ENCODE assay signal across 18 mouse cellular contexts in genomic region chr6:17923370-17923769, GRCm38 (mm10).
DNase-seq lines count a peak whose midpoint lies in the region; ATAC-seq and TF ChIP-seq lines count a peak whose summit lies in the region.
"Had no signal": no experiment of that assay in that cellular context is flagged by ENCODE, and none has a peak within 500 bp of the region (broad histone marks: within the 10 kb centered on the region; RNA-seq: fewer than 3 reads in every experiment).

No protein-coding gene starts in this region.

- no peaks in the 10 kb centered on the region for H3K36me3 ChIP-seq in stomach, embryonic 16.5 days (ENCODE audit: control insufficient read depth, insufficient read depth, low read length)
- H3K36me3 ChIP-seq in stomach, postnatal 0 days (ENCODE audit: control insufficient read depth, insufficient read depth, low read length) = peaks cover 2% of the 10 kb centered on the region; the same call in 1 of the 2 replicates
- H3K36me3 ChIP-seq: liver, embryonic 13.5 days had no signal

- 43% methylated on average over 3 of the region's 3 CpGs for WGBS in stomach, embryonic 16.5 days
- 37% methylated on average over 3 of the region's 3 CpGs for WGBS in stomach, postnatal 0 days

- peak; percentile 21 for DNase-seq in adrenal gland, postnatal 14 days
- no peak for DNase-seq in adrenal gland, adult 8-10 months
- DNase-seq in layer of hippocampus, adult 2 months (ENCODE audit: low spot score in 2 of 2) = no peak
- no peak for DNase-seq in layer of hippocampus, adult 8-10 months (ENCODE audit: low spot score in 2 of 2)
- DNase-seq in stomach, postnatal 0 days (ENCODE audit: low spot score) = no peak
- DNase-seq in thymus, postnatal 10 days (ENCODE audit: low spot score in 2 of 2) = no peak
- DNase-seq: B cell, adult 2 months; embryo, embryonic 11 days; gastrocnemius, adult 2 months; heart, adult 2 months; kidney, adult 2 months; kidney, postnatal 36 days; liver, embryonic 13.5 days; thymus, postnatal 14 days had no signal

- peak overlapping the region; percentile 24; the same call in 1 of the 2 replicates for H3K27ac ChIP-seq in layer of hippocampus, adult 2 months
- peak overlapping the region; percentile 36; the same call in 1 of the 2 replicates for H3K27ac ChIP-seq in stomach, embryonic 16.5 days (ENCODE audit: low read length)
- H3K27ac ChIP-seq in stomach, postnatal 0 days (replicated peaks) = no peak overlapping the region
- H3K27ac ChIP-seq: gastrocnemius, adult 2 months; heart, adult 2 months; hindbrain, embryonic 14.5 days; liver, embryonic 13.5 days had no signal

- TF ChIP-seq CTCF in layer of hippocampus, adult 2 months (conservative IDR thresholded peaks at IDR 0.05) = no peak
- TF ChIP-seq CTCF in stomach, postnatal 0 days (IDR thresholded peaks at IDR 0.05; ENCODE audit: low read depth) = no peak

- peak; percentile 25; the same call in 1 of the 2 replicates for ATAC-seq in stomach, embryonic 16.5 days (ENCODE audit: insufficient read depth, low FRiP score)
- no peak for ATAC-seq in stomach, postnatal 0 days (ENCODE audit: low FRiP score, low TSS enrichment)
- no peak for ATAC-seq in erythroid progenitor cell, adult 5-6 weeks (replicated peaks; ENCODE audit: low FRiP score, poor library complexity, severe bottlenecking)
- ATAC-seq: forebrain, embryonic 14.5 days had no signal

- H3K9me3 ChIP-seq in stomach, embryonic 16.5 days (replicated peaks; ENCODE audit: control insufficient read depth, low read length) = no peaks in the 10 kb centered on the region
- no peaks in the 10 kb centered on the region for H3K9me3 ChIP-seq in stomach, postnatal 0 days (ENCODE audit: control insufficient read depth, low read length)
- H3K9me3 ChIP-seq: liver, embryonic 13.5 days had no signal

- peaks cover 5% of the 10 kb centered on the region for H3K4me1 ChIP-seq in stomach, embryonic 16.5 days (ENCODE audit: control insufficient read depth, insufficient read depth, low read length)
- no peaks in the 10 kb centered on the region for H3K4me1 ChIP-seq in stomach, postnatal 0 days (replicated peaks; ENCODE audit: control insufficient read depth, insufficient read depth)
- H3K4me1 ChIP-seq: liver, embryonic 13.5 days had no signal

- no peak overlapping the region for H3K4me2 ChIP-seq in stomach, embryonic 16.5 days (ENCODE audit: low read depth, low read length)
- no peak overlapping the region for H3K4me2 ChIP-seq in stomach, postnatal 0 days (replicated peaks; ENCODE audit: low read depth)
- H3K4me2 ChIP-seq: hindbrain, embryonic 14.5 days; liver, embryonic 13.5 days had no signal

- H3K4me3 ChIP-seq in layer of hippocampus, adult 2 months = no peak overlapping the region
- no peak overlapping the region for H3K4me3 ChIP-seq in stomach, embryonic 16.5 days (replicated peaks; ENCODE audit: low read length)
- H3K4me3 ChIP-seq in stomach, postnatal 0 days (ENCODE audit: low read depth, low read length) = no peak overlapping the region
- H3K4me3 ChIP-seq: gastrocnemius, adult 2 months; heart, adult 2 months; liver, embryonic 13.5 days had no signal

- TF ChIP-seq EP300 in stomach, postnatal 0 days (optimal IDR thresholded peaks at IDR 0.05) = no peak

- H3K9ac ChIP-seq in stomach, embryonic 16.5 days (ENCODE audit: low read length) = no peak overlapping the region
- no peak overlapping the region for H3K9ac ChIP-seq in stomach, postnatal 0 days (ENCODE audit: low read length)
- H3K9ac ChIP-seq: hindbrain, embryonic 14.5 days; liver, embryonic 13.5 days had no signal

- H3K27me3 ChIP-seq in stomach, embryonic 16.5 days (ENCODE audit: control insufficient read depth, insufficient read depth, low read length) = no peaks in the 10 kb centered on the region
- H3K27me3 ChIP-seq in stomach, postnatal 0 days (ENCODE audit: control insufficient read depth, insufficient read depth, low read length) = no peaks in the 10 kb centered on the region
- H3K27me3 ChIP-seq: liver, embryonic 13.5 days had no signal
